Mouse (Mus musculus): ENCODE data around the gene Gm20806. TPM values are rescaled to one million over a fixed set of nuclear protein-coding genes. Genes with fewer than 3 reads are reported as not detected.
"Not testable (repeated sequence)": the region's sequence is repeated elsewhere in the genome, so short reads cannot be mapped to it uniquely, and the experiment has no call there.

The Gm20806 gene
- polyA plus RNA-seq (2014; fragmentation: Nextera tagmentation; extraction: Ambion mirVana), result not detected in 2 replicates

DNA sequence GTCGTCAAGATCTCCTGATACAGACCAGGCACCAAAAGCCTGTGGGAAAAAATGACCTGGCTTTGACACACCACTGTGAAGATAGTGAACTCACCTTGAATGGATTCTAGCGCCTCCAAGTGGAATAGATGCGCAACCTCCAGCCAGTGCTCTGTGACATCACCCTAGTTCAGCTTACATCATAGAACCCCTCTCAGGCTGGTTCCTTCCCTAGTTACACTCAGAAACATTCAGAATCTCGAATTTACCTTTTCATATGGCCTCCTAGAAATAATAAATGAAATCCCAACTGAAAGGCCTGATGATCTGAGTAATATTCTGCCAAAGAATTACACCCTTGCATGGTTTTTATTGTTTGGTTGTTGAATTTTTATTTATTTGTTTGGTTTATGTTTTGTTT lies at the start of gene Gm20806:
Gene Gm20806 (minus strand): TSS at position 101 of the 400 bp plus-strand sequence.
- H3K4me3 ChIP-seq (ENCODE audit: low read depth, low read length); H3K9me3 ChIP-seq (ENCODE audit: control insufficient read depth, low read length); H3K9ac ChIP-seq (ENCODE audit: low read length); H3K27ac ChIP-seq (ENCODE audit: low read depth, low read length); H3K36me3 ChIP-seq (ENCODE audit: control insufficient read depth, insufficient read depth, low read length); H3K4me2 ChIP-seq; H3K27me3 ChIP-seq (ENCODE audit: control insufficient read depth, insufficient read depth, low read length); H3K4me1 ChIP-seq (ENCODE audit: control insufficient read depth, insufficient read depth, low read length); DNase-seq (ENCODE audit: low spot score, missing footprints); ATAC-seq (ENCODE audit: low FRiP score): not testable (repeated sequence)
- no CpG with 5 or more reads among the region's 4 CpGs for WGBS
